Mouse (Mus musculus) lung, adult 2 months (tissue): ENCODE measurements around the gene Npsr1. TPM values are rescaled to one million over a fixed set of nuclear protein-coding genes. Genes with fewer than 3 reads are reported as not detected.

Experiments
- DNase-seq: peaks from one replicate; pipeline ENCODE4 v3.0.0; 2022
- H3K4me1 ChIP-seq: fragments of 200-500 bp; 2 replicates; pipeline ENCODE4 v1.6.1; 2011; ENCODE audit warnings: low read length; ENCODE audit not compliant: control insufficient read depth, insufficient read depth
- H3K4me3 ChIP-seq: fragments of 200-500 bp; replicated peaks from 2 replicates; pipeline ENCODE3; 2011; ENCODE audit warnings: low read depth, mild to moderate bottlenecking, control low read depth, low read length; ENCODE audit errors: extremely low read depth
- CTCF ChIP-seq: fragments of 200-500 bp; IDR thresholded peaks from 2 replicates; pipeline ENCODE4 v1.5.1; 2011; ENCODE audit warnings: mild to moderate bottlenecking, low read length, control low read depth; ENCODE audit not compliant: insufficient read depth
- POLR2A ChIP-seq: fragments of 200-500 bp; IDR thresholded peaks from 2 replicates; pipeline ENCODE4 v1.6.1; 2011; ENCODE audit warnings: low read depth, mild to moderate bottlenecking, control low read depth, low read length, borderline replicate concordance; ENCODE audit errors: extremely low read depth
- WGBS: fragments of 180-500 bp; shearing (Covaris S2); methylation state at CpG from one replicate; pipeline ENCODE4 v1.1.7; 2018; 5-methylcytosine and 5-hydroxymethylcytosine counted together
- polyA plus RNA-seq: library from polyadenylated mRNA; depleted of rRNA; stranded (reverse); fragments of >200 nt; gene quantifications from 2 replicates; pipeline ENCODE4 v1.2.3, GENCODE M21; 2012; rRNA removed

Npsr1 gene
- polyA plus RNA-seq = not detected in 2 replicates

GRCm38 (mm10) chr9:24097696-24098095 is at the start of gene Npsr1:
TSS of gene Npsr1 (plus strand) at chr9:24097996.
- no peak for TF ChIP-seq CTCF
- no peak for TF ChIP-seq POLR2A
- Histone ChIP-seq H3K4me1 (no peaks in the 10 kb centered on the region), H3K4me3 (no peak within 1 kb of the TSS)
- no peak for DNase-seq
- 64% methylated on average over 7 of the region's 7 CpGs for WGBS

- DNase-seq = no peak
- no peak for TF ChIP-seq POLR2A
- TF ChIP-seq CTCF = no peak
- H3K4me1 ChIP-seq = no peaks in the 10 kb centered on the region
- H3K4me3 ChIP-seq = no peak overlapping the region
These were observed 46.3 kb upstream of the Npsr1 start for GRCm38 (mm10) chr9:24051538-24051937.

GRCm38 (mm10) chr9:24063251-24063650 is 34.5 kb upstream of the Npsr1 start:
- TF ChIP-seq POLR2A (no peak), CTCF (no peak)
- Histone ChIP-seq H3K4me3 (no peak overlapping the region), H3K4me1 (no peaks in the 10 kb centered on the region)
- no peak for DNase-seq

GRCm38 (mm10) chr9:24071664-24072063 is 26.1 kb upstream of the Npsr1 start:
- no peaks in the 10 kb centered on the region for H3K4me1 ChIP-seq
- TF ChIP-seq CTCF (no peak), POLR2A (no peak)
- H3K4me3 ChIP-seq = no peak overlapping the region
- DNase-seq = no peak
- 64% methylated on average over 1 of the region's 1 CpGs for WGBS

GRCm38 (mm10) chr9:24077596-24077995 is 20.2 kb upstream of the Npsr1 start:
- DNase-seq = no peak
- TF ChIP-seq POLR2A = no peak
- no peak for TF ChIP-seq CTCF
- H3K4me1 ChIP-seq = no peaks in the 10 kb centered on the region
- no peak overlapping the region for H3K4me3 ChIP-seq

GRCm38 (mm10) chr9:24091875-24092274 is 5.9 kb upstream of the Npsr1 start:
- no peak for DNase-seq
- H3K4me3 ChIP-seq = no peak overlapping the region
- no peak for TF ChIP-seq CTCF
- no peak for TF ChIP-seq POLR2A
- no peaks in the 10 kb centered on the region for H3K4me1 ChIP-seq

GRCm38 (mm10) chr9:24098526-24098925 is 730 bp downstream of the Npsr1 start:
- DNase-seq = no peak
- H3K4me3 ChIP-seq = no peak overlapping the region
- H3K4me1 ChIP-seq = no peaks in the 10 kb centered on the region
- WGBS = 45% methylated on average over 2 of the region's 2 CpGs
- no peak for TF ChIP-seq POLR2A
- TF ChIP-seq CTCF = no peak

GRCm38 (mm10) chr9:24099631-24100030 is 1.8 kb downstream of the Npsr1 start:
- no peaks in the 10 kb centered on the region for H3K4me1 ChIP-seq
- no peak overlapping the region for H3K4me3 ChIP-seq
- 65% methylated on average over 4 of the region's 4 CpGs for WGBS
- no peak for DNase-seq
- TF ChIP-seq CTCF (no peak), POLR2A (no peak)

GRCm38 (mm10) chr9:24119423-24119822 is 21.6 kb downstream of the Npsr1 start:
- Histone ChIP-seq H3K4me3 (no peak overlapping the region), H3K4me1 (no peaks in the 10 kb centered on the region)
- no peak for TF ChIP-seq POLR2A
- 0 out of 2 replicates have a peak, but pooled peaks have one; percentile 10 for TF ChIP-seq CTCF
- 48% methylated on average over 4 of the region's 4 CpGs for WGBS
- DNase-seq = no peak

- no peaks in the 10 kb centered on the region for H3K4me1 ChIP-seq
- WGBS = 78% methylated on average over 1 of the region's 1 CpGs
- H3K4me3 ChIP-seq = no peak overlapping the region
- TF ChIP-seq CTCF = no peak
- TF ChIP-seq POLR2A = no peak
- DNase-seq = no peak
These were observed 35.3 kb downstream of the Npsr1 start for GRCm38 (mm10) chr9:24133142-24133541.

- no peak for DNase-seq
- TF ChIP-seq CTCF (no peak), POLR2A (no peak)
- no peak overlapping the region for H3K4me3 ChIP-seq
- H3K4me1 ChIP-seq = no peaks in the 10 kb centered on the region
These were observed 38.6 kb downstream of the Npsr1 start for GRCm38 (mm10) chr9:24136354-24136753.
